Mouse (Mus musculus) forelimb bud, embryonic 11.5 days (tissue): ENCODE measurements around the gene Fam78a.

Source experiments
- DNase-seq: peaks from one replicate; pipeline ENCODE4 v3.0.0-alpha.2; 2012; ENCODE audit warnings: low read depth, low spot score

Fam78a gene

DNA sequence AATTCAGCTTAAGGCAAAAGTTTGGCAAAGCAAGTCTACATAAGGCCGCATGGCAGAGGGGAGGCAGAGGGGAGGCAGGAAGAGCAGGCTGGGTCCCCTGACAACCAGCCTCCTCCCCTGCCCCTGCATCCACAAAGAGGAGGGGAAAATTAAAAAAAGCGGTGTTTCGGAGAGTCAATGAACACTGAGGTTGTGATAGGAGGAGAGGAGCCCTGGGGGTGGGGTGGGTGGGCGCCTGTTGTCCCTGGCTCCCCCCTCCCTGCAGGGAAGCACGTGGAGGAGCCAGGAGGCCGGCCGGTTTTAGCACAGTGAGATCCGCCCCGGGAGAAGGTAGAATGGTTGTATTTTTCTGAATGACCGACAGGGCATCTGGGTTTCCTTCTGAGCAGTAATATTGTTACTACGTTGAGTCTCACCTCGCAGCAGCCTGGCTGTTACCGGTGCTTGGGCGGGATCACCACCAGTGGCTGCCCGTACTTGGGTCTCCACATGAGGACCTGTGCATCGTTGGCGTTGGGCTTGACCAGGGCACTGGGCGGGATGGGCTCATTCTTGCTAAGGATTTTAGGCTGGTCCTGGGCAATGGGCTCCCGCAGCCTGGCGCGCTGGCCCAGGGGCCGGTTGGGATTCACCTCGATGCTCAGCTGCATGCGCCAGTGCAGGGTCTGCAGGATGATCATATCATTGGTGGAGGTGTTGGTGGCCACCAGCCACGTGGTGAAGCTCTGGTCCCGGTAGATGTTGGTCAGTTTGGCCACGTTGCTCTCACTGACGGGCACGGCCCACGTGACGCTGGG, 15.6 kb downstream of the Fam78a start:
- DNase-seq = no peak

DNA sequence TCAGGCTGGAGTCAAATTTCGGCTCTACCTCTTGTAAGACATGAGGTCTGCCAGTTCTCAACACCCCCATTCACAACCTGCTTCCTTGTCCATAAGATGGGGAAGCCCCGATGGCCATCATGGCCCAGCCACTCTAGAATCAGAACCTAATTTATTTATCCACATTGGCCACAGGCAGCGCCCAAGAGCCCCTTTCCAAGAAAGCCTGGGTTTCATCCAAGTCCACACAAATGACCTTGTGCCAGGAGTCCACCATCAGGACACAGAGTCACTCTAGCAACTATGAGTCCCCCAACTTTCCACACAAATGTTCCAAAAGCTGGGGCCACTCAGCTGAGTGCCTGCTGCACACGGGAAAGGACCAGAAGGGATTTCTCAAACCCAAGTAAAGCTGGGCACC, 18.7 kb downstream of the Fam78a start:
- no peak for DNase-seq

DNA sequence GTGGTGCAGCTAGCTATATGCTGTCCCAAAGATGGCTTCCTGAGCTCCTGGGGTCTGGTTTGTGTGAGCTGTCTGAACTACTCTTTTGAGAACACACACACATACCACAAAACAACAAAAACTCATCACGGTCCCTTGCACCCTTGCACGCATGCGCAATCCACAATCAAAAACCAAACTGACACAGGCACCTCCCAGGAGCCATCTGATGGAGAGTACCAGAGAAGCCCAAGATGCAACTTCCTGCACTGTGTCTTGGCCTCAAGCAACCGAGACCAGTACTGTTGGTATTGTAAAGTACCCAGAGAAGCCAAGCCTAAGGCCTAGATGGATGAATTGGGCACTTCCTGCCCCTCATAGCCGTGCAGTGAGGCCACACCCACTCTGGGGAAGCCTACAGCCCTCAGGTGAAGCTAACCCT, 19.3 kb downstream of the Fam78a start:
- DNase-seq = no peak

DNA sequence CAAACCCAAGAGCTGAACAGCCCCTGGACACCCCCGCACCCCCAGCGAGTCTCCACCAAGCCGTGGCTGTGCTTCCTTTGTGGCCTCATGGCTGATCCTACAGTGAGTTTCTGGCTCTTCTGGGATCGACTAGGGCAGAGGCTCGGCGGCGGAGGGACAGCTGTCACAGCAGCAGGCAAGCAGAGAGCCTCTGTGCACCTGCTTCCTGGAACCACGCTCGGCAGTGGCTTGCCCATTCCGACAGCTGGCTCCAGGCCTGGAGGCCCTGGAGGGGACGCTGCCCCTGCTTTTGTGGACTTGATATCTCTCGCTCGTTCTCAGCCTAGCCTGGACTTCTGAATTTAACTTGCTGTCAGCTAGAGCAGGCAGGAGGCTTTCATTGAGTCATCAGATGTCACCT, 19.7 kb downstream of the Fam78a start:
- no peak for DNase-seq

DNA sequence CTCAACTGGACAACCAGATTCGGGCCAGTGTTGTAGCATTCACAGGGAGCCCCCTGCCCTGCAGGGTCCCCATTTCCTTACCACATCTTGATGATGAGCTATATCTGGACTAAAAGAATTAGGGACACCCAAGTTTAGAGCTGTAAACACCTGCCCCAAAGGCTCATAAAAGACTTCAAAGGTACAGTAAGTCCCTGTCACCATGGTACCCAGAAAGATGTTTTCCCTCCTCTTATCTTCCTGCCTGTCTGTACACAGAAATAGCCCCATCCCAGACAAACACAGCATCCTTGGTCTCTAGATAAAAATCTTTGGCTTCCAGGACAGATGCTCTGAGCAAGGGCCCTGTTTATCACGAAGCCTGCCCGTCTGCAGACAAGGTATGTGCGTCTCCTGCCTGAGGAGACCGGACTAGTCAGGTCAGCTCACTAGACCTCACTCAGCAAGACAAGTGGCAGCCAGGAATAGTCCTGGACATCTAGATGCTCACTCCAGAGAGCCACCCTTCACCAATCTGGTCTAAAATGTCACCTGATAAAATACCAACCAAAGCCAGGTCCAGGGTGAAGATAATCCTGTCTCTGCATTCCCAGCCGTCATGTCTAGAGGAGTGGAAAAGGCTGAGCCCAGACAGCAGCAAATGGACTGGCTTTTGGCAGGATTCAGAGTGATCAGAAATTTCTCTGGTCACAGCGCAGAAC, 21.1 kb downstream of the Fam78a start:
- DNase-seq = no peak

DNA sequence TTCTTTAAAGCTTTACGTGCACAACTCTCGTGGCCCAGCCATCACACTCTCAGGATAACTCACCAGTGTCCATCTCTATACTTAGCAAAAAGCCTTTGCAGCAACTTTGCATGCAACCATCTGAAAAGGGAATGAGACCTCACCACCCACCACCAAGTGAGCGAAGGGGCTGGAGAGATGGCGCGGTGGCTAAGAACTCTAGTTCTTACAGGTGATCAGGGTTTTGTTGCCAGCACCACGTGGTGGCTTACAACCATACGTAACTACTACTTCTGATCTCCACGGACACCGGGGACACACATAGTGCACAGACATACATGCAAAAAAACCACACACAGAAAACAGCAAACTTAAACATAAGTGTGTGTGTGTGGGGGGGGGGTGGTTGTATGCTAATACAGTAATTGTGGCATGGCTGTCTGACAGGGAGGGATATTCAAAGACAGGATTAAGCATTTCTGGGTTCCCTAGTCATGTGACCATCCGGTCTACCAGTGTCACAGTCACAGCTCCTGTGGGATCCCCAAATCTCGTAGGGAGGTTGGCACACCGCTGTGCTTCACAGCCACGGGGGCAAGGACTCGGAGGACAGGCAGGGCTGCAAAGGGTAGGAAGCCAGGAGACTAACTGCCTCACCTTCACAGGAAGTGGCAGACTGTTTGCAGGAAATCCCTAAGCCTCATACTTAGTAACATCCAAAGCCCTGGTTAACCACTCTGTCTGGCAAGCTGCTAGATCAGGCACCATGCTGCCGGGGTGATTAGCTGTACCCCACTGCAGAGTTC, 21.8 kb downstream of the Fam78a start:
- no peak for DNase-seq

DNA sequence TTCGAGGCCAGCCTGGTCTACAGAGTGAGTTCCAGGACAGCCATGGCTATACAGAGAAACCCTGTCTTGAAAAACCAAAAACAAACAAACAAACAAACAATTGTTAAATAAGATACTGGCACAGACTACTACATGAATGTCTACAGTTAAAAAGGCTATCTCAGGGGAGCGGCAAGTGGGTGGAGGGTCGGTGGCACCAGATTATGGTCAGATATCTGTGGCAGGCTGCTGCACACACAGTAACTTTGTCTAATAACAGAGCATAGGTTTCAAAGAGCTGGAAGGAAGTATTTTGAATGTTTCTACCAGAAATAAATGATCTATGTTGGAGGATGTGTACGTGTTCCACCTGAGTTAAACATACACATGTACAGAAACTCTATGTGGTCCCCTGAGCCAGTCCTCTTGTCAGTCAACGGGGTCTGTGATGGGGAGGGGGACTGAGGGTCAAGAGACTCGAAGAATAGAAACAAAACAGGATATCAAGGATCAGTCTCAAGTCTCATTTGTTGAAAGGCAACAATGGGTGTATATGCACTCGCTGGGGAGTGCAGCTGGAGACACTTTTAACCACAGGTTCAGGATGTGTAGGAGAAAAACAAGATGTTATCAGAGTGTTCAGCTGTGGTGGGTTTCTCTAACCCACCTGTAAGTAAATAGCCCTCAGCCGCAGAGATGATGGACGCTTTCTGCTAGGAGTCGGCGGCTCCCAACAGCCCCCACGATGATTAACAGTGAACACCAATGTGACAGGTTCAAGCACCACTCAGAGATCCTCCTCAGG, 22.7 kb downstream of the Fam78a start:
- DNase-seq = no peak

DNA sequence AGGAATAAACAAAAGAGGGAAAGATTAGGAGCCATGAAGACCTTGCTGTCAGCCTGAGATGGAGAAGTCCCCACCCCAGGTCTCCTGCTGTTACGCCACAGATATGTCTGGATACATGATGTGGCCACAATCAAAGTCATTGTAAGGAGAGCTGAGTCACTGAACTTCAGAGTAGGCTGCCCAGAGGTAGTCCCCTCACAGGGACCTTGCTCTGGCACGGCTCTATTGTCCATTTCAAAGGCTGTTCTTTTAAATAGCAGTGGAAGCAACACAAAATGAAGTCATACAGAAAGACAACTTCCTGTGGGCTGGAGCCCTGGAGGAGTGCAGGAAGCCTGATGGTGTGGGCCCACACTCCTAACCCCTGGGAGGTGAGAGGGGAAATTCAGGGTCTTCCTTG, 23.5 kb downstream of the Fam78a start:
- no peak for DNase-seq

DNA sequence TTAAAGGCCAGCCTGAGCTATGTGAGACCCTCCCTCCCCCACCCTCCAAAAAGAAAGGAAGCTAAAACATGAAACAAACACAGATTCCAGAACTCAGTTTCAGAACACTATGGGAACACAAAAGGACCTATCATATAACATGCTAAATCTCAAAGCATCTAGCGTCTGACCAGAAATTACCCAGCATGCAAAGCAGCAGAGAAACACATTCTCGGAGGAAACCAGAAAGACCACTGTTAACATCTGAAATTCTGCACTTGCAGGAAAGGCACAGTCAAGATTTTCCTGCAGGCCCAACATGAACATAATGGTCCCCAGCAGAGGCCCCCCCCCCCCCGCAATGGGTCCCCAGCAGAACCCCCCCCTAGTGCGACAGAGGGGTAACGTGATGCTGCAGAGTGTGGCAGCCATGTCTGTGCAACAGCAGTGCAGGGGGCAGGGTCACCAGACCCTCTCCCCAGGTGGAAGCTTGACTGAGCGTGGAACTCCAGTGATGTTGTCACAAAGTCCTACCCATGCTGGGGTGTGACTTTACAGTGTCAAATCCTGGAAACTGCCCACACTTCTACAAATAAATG, 24.3 kb downstream of the Fam78a start:
- DNase-seq = no peak

DNA sequence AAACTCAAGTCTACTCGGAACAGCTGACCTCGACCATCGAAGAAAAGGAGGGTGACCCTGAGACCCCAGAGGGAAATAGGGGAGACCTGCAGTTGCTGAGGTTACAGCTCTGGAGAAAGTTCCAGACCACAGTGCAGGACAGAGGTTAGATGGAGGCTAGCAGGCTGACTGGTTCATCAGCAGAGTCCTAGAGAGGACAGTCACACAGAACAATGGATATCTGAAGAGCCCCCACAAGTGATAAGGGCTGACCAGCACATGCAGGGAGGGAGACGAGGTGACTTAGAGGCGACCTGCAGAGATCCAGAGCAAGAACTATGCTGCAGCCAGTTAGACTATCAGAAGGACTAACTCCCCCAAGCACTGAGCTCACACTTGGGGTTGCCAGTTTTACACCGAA, 25.0 kb downstream of the Fam78a start:
- no peak for DNase-seq

DNA sequence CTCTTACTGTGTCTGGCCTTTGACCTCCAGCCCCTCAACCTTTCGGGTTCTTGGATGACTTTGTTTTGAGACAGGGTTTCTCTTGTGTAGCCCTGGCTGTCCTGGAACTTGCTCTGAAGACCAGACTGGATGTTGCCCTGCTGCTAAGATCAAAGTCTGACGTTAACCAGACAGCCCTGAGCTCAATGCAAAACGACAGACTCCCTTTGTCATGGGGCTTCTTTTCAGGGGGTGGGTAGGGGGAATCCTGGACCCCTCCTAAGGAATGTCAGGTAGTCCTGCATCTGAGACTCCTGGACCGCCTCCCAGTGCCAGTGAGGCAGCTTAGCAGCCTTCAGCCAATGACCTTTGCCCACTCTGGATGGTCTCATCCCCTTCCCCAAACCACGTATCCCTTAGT, 25.9 kb downstream of the Fam78a start:
- no peak for DNase-seq

DNA sequence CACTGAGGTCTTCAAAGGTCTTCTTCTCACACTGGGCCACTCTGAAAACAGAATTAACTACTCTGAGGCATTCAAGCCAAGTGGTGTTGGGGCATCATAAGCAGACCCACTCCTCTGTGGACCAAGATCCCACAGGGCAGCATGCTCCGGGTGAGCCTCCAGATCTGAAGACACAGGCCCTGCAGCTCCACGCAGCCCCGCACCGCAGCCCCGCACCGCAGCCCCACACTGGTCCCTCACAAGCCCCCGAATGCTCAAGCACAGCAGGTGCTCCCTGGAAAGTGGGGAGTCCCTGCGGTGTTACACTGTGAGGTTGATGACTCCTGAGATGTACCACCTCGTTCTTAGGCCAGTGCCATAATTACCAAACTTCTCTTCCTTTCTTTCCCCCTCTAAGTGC, 26.4 kb downstream of the Fam78a start:
- no peak for DNase-seq

DNA sequence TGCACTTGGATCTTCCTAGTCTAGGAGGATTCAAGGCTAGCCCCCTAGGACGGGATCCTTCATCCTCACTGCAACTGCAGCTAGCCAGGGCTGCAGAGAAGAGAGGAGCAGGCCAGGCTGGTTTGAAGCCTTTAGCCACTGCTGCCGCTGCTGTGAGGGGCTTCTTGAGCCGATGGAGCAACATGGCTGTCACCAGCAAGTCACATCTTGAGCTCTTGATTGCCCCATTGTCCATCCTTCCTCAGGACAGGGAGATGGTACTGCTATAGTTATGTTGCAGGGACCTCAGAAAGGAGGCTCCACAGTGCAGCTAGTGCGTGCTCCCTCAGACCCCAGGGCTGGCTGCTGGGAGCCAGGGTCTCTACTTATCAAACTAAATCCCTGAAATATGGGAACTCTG, 26.9 kb downstream of the Fam78a start:
- DNase-seq = no peak

DNA sequence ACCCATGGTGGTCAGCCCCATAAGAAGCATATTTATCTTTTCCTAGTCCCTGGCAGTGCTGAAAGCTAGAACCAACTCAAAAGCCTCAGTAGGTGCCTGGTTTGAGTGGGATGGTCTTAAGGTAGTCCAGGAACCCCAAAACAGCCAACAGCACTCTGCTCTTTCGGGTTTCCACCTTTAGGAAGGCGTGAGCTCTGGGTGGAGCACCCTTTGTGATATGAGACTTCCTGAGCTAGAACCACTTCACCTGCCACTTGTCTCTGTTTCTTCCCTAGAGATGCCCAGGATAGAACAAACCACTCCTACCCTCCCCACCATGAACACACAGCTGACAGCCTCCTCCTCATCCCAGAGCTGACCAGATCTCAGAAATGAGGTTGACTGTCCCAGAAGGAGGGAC, 27.3 kb downstream of the Fam78a start:
- no peak for DNase-seq

DNA sequence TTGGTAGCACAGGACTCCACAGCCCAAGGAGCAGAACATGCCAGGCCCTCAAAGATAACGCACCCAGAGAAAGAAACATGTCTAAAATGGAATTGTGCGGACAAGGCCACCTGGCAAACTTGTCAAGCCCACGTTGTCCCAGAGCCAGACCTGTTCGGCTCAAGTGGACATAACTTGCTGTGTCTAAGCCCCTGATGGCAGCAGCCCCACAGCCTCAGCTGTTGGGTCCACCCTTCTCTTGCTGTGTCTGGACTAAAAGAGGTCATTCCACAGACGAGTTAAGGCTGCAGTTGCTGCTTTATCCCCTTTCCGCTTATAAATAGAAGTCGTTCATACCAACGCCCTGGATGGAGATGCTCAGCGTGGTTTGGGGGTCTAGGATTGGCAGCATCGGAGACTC, 28.1 kb downstream of the Fam78a start:
- no peak for DNase-seq

DNA sequence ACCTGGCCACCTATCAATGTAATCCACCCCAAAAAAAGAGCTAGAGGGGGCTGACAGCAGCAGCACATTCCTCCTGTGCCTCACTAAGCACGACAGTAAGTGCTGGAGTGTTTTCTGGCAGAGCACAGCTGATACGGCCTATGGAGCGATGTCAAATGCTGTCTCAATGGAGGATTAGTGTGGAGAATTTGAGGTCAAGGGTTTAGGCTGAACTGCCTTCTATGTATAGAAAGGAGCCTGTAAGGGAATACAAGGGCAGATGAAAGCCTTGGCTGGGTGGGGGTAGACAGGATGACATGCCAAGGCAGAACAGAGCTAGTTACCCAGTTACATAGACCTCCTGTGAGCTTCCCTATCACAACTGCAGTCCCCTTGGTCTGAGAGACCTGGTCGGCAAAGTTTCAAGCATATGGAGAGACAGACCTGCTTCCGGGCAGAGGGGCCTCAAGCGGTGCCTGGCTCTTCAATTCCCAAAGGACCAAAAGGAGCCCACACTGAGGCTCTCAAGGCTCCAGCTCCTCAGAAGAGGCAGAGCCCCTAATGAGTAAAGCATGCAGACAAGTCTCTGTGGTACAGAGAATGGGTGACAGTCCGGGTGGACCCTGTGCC, 29.2 kb downstream of the Fam78a start:
- no peak for DNase-seq

DNA sequence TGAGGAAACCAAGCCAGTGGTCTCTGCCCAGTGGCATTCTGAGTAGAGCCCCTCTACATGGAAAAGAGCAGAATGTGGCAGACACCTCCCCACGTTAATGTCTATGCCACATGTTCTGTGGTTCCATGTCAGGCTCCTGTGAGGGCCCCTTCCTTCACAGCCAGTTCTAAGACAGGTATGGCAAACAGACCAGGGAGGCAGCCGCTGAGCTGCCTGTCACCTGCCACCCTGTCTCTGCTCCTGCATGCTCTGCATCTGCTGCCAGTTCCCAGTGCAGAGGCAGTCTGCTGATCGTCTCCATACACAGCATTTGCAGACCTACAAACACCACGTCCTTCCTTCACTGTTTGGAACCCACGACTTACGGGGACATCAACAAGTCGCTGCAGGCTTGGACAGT, 32.2 kb downstream of the Fam78a start:
- DNase-seq = no peak

DNA sequence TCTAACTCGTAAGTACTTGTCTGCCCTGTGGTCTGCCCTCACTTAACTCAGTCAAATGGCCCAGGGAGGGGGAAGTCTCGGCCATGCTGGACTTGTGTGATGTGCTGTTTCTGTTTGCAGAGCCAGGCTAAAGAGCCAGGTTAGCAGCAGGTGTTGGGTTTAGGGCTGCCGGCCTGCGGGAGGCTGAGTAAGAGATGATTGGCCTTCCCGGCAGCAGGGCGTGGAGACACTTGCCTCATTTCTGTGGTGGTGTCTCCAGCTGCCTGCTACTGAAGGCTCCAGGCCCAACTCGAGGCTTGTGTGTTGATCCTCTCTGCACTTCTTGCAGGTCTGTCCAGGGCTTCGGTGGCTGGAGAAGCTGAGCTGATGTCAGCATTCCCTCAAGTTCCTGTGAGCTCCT, 32.9 kb downstream of the Fam78a start:
- no peak for DNase-seq

DNA sequence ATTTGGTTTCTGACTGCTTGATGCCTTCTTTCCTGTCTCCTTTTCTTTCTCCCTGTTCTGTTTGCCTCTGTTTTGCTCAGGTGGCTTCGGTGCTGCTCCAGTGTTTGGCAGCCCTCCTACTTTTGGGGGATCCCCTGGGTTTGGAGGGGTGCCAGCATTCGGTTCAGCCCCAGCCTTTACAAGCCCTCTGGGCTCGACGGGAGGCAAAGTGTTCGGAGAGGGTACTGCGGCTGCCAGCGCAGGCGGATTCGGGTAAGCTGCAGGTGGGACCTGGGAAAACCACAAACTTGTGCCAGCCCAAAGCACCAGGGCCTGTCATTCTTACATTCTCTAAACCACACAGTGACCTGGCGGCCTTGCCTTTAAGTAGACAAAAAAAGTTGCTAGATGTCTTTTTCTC, 37.3 kb downstream of the Fam78a start:
- no peak for DNase-seq

DNA sequence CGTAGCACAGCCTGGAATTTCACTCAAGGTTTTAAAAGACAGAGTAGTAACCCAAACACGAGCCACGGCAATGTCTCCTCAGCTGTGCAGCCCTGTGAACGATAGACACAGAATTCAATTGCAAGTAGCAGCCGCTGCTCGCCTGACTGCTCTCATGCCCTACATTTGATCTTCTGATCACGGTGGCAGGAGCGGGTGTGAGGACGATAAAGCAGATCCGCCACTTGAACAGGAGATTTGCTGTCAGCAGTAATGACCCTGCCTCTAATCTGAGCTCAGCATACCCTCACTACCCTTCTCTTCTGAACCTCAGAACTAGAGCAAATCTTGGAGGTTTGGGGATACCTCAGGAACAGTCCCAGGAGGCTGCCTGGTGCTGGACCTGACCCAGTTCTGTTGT, 38.6 kb downstream of the Fam78a start:
- no peak for DNase-seq

DNA sequence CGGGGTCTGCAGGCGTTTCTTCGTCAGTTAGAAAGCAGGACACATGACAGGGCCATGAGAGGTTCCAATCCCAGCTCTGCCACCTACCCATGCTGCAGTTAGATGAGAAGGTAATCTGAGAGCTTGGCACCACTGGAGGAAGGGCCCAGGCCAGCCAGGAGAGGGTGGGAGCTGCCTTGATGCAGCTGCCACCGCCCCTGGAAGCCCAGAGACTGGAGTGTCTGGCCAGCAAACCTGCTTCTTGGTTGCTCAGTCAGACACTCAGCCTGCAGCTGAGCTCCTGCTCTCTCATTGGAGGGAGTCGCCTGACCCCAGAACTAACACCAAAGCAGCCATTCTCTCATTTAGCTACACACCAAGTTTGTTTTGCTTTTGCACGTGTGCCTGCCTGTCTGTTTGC, 39.3 kb downstream of the Fam78a start:
- no peak for DNase-seq
